Mouse (Mus musculus) brain, adult 2 months (tissue): ENCODE measurements at regions not wholly inside any gene's neighbourhood (a gene's known extent, or its start where the extent isn't known, plus 50 kb on each side); places are given as distances from the start of the nearest gene placed in this dataset.

Experiments
- DNase-seq: peaks from one replicate; pipeline ENCODE4 v3.0.0; 2011; ENCODE audit warnings: low read depth, low spot score

GRCm38 (mm10) chr17:4785281-4785839 is 208.8 kb upstream of the Arid1b start:
- peak; percentile 44 for DNase-seq

DNA sequence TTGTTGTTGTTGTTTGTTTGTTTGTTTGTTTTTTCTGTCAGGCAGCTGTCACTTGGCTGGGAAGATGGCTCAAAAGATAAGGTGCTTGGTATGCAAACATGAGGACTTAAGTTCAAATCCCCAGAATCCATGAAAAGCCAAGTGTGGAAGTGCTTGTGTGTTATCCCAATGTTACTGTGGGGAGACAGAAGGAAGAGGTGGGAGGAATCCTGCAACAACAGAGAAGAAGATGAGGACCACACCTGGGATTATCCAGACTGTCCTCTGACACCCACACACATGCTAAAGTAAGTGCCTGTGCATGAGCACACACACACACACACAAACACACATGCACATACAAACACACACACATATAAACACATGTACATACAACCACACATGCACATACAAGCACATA is 207.6 kb upstream of the Arid1b start:
- DNase-seq: no peak

GRCm38 (mm10) chr17:4791873-4792272 is 202.3 kb upstream of the Arid1b start:
- peak; percentile 7 for DNase-seq

- no peak for DNase-seq
Measured at GRCm38 (mm10) chr17:4796241-4796640, 197.9 kb upstream of the Arid1b start.

DNA sequence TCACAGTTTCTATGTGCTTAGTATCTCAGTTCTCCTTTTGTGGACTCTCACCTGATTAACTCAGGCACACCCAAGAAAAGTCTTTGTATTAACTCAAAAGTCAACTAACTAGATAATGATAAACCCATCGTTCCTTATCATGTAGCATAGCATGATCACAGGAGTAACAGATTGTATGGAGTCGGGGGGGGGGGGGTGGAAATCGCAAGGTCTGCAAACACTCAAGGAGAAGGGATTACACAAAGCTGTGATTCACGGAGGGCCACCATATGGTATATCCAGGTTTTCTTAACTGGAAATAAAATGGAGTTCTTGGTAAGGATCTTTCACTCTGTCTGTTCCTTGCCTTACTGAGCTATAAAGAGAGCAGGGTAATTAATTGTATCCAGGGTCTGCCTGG is 190.1 kb upstream of the Arid1b start:
- peak; percentile 51 for DNase-seq

DNA sequence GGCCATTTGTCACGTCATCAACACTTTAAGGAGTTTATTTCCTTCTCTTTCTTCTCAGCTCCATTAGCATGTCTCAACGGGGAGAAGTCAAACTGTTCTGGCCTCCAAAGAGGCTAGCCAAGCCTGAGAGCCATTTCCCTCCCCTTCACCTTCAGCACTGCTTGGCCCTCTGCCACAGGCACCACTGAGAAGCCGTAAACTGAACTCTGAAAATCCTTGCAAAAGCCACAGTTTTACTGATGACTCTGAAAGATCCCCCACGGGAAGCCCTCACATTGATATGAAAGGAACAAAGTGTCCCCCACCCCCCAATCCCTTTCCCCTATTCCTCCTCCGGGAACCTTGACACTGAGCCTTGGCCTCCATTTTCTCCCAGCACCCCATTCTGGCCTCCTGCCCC is 188.1 kb upstream of the Arid1b start:
- peak; percentile 10 for DNase-seq

- DNase-seq: no peak
Measured at GRCm38 (mm10) chr17:4808926-4809325, 185.2 kb upstream of the Arid1b start.

DNA sequence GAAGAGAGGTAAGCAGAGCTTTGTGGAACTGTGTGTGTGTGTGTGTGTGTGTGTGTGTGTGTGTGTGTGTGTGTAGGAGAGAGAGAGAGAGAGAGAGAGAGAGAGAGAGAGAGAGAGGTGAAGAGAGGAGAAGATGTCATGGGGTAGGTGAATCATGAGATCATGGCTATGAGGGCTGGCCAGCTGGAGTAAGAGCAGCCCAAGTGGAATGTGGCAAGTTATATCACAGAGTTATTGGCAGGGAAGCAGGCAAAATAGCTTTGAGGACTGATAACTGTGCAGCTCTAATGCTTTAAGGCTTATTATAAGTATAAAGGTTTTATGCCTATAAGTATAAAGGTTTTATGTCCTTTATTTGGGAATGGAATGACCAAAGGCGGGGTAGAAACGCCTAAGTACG is 180.9 kb upstream of the Arid1b start:
- no peak for DNase-seq

GRCm38 (mm10) chr17:4813666-4814065 is 180.5 kb upstream of the Arid1b start:
- DNase-seq: no peak

GRCm38 (mm10) chr17:4825221-4825895 is 168.8 kb upstream of the Arid1b start:
- DNase-seq: no peak

- DNase-seq: peak; percentile 46
Measured at GRCm38 (mm10) chr17:4834065-4834464, 160.1 kb upstream of the Arid1b start.

- peak; percentile 27 for DNase-seq
Measured at GRCm38 (mm10) chr17:4834571-4834970, 159.6 kb upstream of the Arid1b start.

- peak; percentile 44 for DNase-seq
Measured at GRCm38 (mm10) chr17:4835065-4835705, 158.9 kb upstream of the Arid1b start.

DNA sequence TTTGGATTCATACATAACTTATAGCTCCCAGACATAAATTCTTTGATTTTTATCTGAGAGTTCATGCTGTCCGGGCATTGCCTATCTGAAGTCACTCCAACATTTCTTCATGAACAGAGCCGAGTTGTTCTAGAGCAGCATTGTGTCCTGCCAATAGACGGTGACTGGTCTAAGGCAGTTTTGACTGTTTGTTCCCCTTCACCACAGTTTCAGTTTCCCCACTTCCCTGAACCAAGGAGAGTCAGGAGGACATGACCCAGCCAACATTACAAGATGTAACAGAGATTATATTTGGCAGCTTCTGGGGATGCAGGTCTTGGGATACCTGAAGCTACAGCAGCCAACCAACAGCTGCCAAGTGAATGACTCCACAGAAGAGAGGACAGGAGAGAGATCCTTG is 154.0 kb upstream of the Arid1b start:
- no peak for DNase-seq

DNA sequence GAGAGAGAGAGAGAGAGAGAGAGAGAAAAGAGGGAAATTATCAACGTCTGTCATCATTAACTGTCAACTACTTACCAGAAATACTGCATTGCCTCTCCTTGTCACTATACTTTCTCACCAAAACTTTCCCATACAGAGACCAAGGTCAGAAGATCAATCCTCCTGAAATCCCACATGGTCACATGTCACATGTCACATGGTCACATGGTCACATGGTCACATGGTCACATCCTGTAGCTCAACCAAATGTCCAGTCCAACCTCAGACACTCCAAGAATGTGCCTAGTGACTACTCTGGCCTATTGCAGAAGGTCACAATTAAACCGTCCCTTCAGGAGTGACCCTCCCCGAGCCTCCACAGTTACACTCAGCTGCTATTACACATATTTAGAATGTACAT is 135.8 kb upstream of the Arid1b start:
- no peak for DNase-seq

GRCm38 (mm10) chr17:4864901-4865300 is 129.2 kb upstream of the Arid1b start:
- DNase-seq: no peak

DNA sequence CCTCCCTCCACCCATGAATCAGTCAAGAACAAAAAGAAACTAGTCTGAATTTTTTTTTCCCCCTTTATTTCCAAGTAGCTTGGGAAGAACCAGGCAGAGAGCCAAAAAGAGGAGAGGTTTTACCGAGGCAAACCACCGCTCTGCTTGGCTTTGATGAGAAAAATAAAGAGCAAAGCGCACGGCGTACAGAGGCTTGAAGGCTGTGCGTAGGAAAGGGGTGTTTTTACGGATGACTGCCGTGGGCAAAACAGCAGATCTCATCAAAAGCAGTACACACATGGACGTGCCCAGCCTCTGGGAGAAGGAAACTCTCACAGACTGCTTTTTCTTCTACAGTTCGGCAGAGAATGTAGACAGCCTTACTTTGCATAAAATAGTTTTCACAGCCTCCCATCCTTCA is 128.5 kb upstream of the Arid1b start:
- DNase-seq: peak; percentile 90

GRCm38 (mm10) chr17:4866026-4866896 is 127.9 kb upstream of the Arid1b start:
- DNase-seq: peak; percentile 48

- no peak for DNase-seq
Measured at GRCm38 (mm10) chr17:4867083-4867482, 127.0 kb upstream of the Arid1b start.

- DNase-seq: no peak
Measured at GRCm38 (mm10) chr17:4867754-4868445, 126.2 kb upstream of the Arid1b start.

DNA sequence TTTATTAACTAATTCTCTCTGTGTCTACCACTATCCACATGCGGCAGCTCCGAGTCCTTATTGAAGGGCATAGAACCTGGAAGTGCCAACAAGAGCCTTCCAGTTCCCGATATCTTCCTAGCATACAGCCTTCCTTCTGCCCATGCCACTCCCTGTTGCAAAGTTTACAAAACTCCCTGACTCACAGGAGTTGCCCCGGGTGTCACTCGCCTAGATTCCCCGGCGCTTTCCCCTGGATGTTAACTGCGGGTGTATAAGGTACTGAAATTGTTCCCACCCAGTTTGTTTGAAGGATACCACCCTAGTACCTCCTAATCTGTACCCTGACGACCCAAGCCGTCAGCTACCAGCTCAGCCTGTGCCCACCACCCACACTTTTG is 125.7 kb upstream of the Arid1b start:
- DNase-seq: no peak

DNA sequence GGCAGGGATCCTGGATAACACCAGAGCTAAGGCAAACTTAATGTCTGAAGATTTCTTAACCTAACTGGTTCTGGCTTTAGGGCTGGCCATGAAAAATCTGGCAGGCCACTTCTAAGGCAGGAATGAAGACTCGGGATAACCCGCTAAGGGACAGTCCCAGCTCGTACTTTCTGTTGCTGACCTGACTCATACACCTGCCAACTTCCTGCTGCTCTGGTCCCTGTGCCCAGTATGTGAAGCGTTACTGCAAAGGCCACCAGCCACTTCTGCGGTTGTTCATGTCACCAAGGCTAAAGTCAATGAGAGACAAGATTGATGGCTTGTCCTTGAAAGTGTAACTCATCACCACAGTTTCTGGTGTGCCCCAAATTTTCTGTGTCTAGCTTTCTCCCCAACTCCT is 125.3 kb upstream of the Arid1b start:
- no peak for DNase-seq
